Mouse (Mus musculus) skeletal muscle tissue, adult 2 months (tissue): Measurements from ENCODE around the gene Kcnh7.

Experiments used
- DNase-seq: peaks from one replicate; pipeline ENCODE4 v3.0.0-alpha.2; 2012; ENCODE audit warnings: low read depth, low spot score

Kcnh7 gene

GRCm38 (mm10) chr2:62646014-62646645 is 538.0 kb downstream of the Kcnh7 start, which contains the start of gene Ifih1:
TSS of gene Ifih1 (minus strand) at chr2:62646255.
- peak; percentile 52 for DNase-seq

GRCm38 (mm10) chr2:62645475-62645874 is 538.6 kb downstream of the Kcnh7 start:
- DNase-seq, result no peak

GRCm38 (mm10) chr2:62644891-62645290 is 539.2 kb downstream of the Kcnh7 start:
- no peak for DNase-seq
